Mouse (Mus musculus) gonadal fat pad, adult 2 months (tissue): ENCODE measurements at regions not wholly inside any gene's neighbourhood (a gene's known extent, or its start where the extent isn't known, plus 50 kb on each side); places are given as distances from the start of the nearest gene placed in this dataset.

Experiments
- DNase-seq: peaks from one replicate; pipeline ENCODE4 v3.0.0-alpha.2; 2012; ENCODE audit warnings: low read depth

GRCm38 (mm10) chr1:43882576-43882975 lies 50.9 kb upstream of the Tpp2 start:
- DNase-seq = no peak

- no peak for DNase-seq
Observed at GRCm38 (mm10) chr1:43880396-43880795, 52.8 kb upstream of the Uxs1 start.

GRCm38 (mm10) chr1:43879896-43880295 lies 52.3 kb upstream of the Uxs1 start:
- no peak for DNase-seq

GRCm38 (mm10) chr1:43879163-43879562 lies 51.6 kb upstream of the Uxs1 start:
- peak; percentile 64 for DNase-seq

- no peak for DNase-seq
Observed at GRCm38 (mm10) chr1:43878163-43878562, 50.6 kb upstream of the Uxs1 start.

- DNase-seq = no peak
Observed at GRCm38 (mm10) chr1:43877704-43878103, 50.1 kb upstream of the Uxs1 start.
